Comparison of ENCODE assay signal across 10 mouse cellular contexts in the genomic region with DNA sequence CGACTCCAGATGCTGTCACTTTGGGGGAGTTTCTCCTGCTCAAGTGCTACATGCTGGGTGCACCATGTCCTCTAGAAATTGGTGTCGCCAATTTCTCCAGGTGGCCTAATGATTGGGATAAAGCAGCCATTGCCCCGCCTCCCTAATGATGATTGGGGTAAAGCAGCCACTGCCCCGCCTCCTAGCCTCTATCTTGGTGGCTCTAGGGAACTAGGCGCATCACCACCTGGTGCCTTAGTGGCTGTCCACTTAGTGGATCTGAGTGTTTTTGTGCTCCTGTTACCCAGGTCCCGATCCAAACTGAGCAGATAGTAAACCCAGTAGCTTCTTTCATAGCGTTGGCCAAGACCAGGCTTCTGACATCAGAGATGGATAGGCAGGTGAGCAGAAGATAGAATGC. TPM values are rescaled to one million over a fixed set of nuclear protein-coding genes. Genes with fewer than 3 reads are reported as not detected.
A peak's percentile ranks its signal among the peaks of the same experiment; 100 is the strongest.
DNase-seq lines count a peak whose midpoint lies in the region; ATAC-seq lines count a peak whose summit lies in the region.
"Had no signal": no experiment of that assay in that cellular context is flagged by ENCODE, and none has a peak within 500 bp of the region (broad histone marks: within the 10 kb centered on the region; RNA-seq: fewer than 3 reads in every experiment).

No protein-coding gene starts in this region.

- H3K9me3 ChIP-seq in hindbrain, embryonic 11.5 days (ENCODE audit: control insufficient read depth, low read length), result no peaks in the 10 kb centered on the region
- no peaks in the 10 kb centered on the region for H3K9me3 ChIP-seq in midbrain, embryonic 13.5 days

- H3K27me3 ChIP-seq in hindbrain, embryonic 11.5 days (ENCODE audit: control insufficient read depth, insufficient read depth, low read length), result peaks cover 25% of the 10 kb centered on the region
- peaks cover 49% of the 10 kb centered on the region for H3K27me3 ChIP-seq in midbrain, embryonic 13.5 days

- no peaks in the 10 kb centered on the region for H3K4me1 ChIP-seq in hindbrain, embryonic 11.5 days (replicated peaks; ENCODE audit: control insufficient read depth, insufficient read depth, low read length)
- H3K4me1 ChIP-seq in midbrain, embryonic 13.5 days (replicated peaks), result peaks cover 21% of the 10 kb centered on the region

- no peak overlapping the region for H3K9ac ChIP-seq in hindbrain, embryonic 11.5 days (ENCODE audit: low read depth, low read length)
- peak overlapping the region; percentile 69 for H3K9ac ChIP-seq in midbrain, embryonic 13.5 days (replicated peaks)

- no peaks in the 10 kb centered on the region for H3K36me3 ChIP-seq in hindbrain, embryonic 11.5 days (ENCODE audit: control insufficient read depth, insufficient read depth, low read length)
- H3K36me3 ChIP-seq in midbrain, embryonic 13.5 days, result no peaks in the 10 kb centered on the region

- peak overlapping the region; percentile 75 for H3K4me2 ChIP-seq in hindbrain, embryonic 11.5 days (replicated peaks; ENCODE audit: low read depth, low read length)
- H3K4me2 ChIP-seq in midbrain, embryonic 13.5 days (replicated peaks), result peak overlapping the region; percentile 94

- no peak overlapping the region for H3K27ac ChIP-seq in hindbrain, embryonic 11.5 days (ENCODE audit: low read depth, low read length)
- H3K27ac ChIP-seq in midbrain, embryonic 13.5 days, result peak overlapping the region; percentile 47; the same call in 1 of the 2 replicates
- H3K27ac ChIP-seq: macrophage had no signal

- peak; percentile 60 to 62 for DNase-seq in cerebellum, postnatal 14 days
- DNase-seq in cerebellum, adult 9-11 months, result no peak
- DNase-seq in R1 (ENCODE audit: low read depth, low spot score), result peak; percentile 37
- DNase-seq in hindbrain, embryonic 11.5 days (ENCODE audit: low spot score), result peak; percentile 35
- DNase-seq in gastrocnemius, adult 8-10 months (ENCODE audit: low spot score in 2 of 2), result no peak
- no peak for DNase-seq in adrenal gland, postnatal 25 days
- no peak for DNase-seq in T-cell, adult 2 months (ENCODE audit: low spot score)

- H3K4me3 ChIP-seq in hindbrain, embryonic 11.5 days (ENCODE audit: low read depth, low read length), result peak overlapping the region; percentile 40
- H3K4me3 ChIP-seq in midbrain, embryonic 13.5 days (replicated peaks), result peak overlapping the region; percentile 68
- H3K4me3 ChIP-seq: erythroblast, embryonic 14.5 days had no signal

- 4% methylated on average over 7 of the region's 7 CpGs for WGBS in hindbrain, embryonic 11.5 days
- 3% methylated on average over 7 of the region's 7 CpGs for WGBS in midbrain, embryonic 13.5 days

- peak; percentile 56 for ATAC-seq in hindbrain, embryonic 11.5 days (ENCODE audit: low FRiP score)
- ATAC-seq in midbrain, embryonic 13.5 days, result peak; percentile 47

RNA-seq across cellular contexts. Expression of a gene that starts 2.0 kb away (rescaled TPM):
- 1.3 and 2.0 TPM in 2 replicates for polyA plus RNA-seq in hindbrain, embryonic 11.5 days (2014; fragmentation: Nextera tagmentation; extraction: Ambion mirVana)
- polyA plus RNA-seq in midbrain, embryonic 13.5 days (2015; fragmentation: Nextera tagmentation; extraction: Ambion mirVana), result 5.8 and 5.9 TPM in 2 replicates
- under 1 TPM; 0.04 to 0.54 (median 0.33) TPM for total RNA-seq in gastrocnemius, adult 8-10 months (2022)
- total RNA-seq in adrenal gland, postnatal 25 days (2021), result 4.2 and 8.5 TPM in 2 replicates
- polyA plus RNA-seq: erythroblast, embryonic 14.5 days; macrophage had no signal

Comparison
In these comparisons a context has a peak if more than half of its experiments do, and no peak if none do; other contexts are left out.
1. DNase-seq: peak in cerebellum, postnatal 14 days (2 of 2), R1 (single experiment) and hindbrain, embryonic 11.5 days (single experiment); none in cerebellum, adult 9-11 months (single experiment), gastrocnemius, adult 8-10 months (0 of 2), adrenal gland, postnatal 25 days (single experiment) and T-cell, adult 2 months (single experiment).